Mouse (Mus musculus) kidney, adult 9 months (tissue): ENCODE results near the gene Pigh.

ENCODE experiments used
- DNase-seq: peaks from one replicate; pipeline ENCODE4 v3.0.0; 2022

The Pigh gene

GRCm38 (mm10) chr12:79064451-79064850, 25.0 kb downstream of the Pigh start:
- DNase-seq, result no peak

DNA sequence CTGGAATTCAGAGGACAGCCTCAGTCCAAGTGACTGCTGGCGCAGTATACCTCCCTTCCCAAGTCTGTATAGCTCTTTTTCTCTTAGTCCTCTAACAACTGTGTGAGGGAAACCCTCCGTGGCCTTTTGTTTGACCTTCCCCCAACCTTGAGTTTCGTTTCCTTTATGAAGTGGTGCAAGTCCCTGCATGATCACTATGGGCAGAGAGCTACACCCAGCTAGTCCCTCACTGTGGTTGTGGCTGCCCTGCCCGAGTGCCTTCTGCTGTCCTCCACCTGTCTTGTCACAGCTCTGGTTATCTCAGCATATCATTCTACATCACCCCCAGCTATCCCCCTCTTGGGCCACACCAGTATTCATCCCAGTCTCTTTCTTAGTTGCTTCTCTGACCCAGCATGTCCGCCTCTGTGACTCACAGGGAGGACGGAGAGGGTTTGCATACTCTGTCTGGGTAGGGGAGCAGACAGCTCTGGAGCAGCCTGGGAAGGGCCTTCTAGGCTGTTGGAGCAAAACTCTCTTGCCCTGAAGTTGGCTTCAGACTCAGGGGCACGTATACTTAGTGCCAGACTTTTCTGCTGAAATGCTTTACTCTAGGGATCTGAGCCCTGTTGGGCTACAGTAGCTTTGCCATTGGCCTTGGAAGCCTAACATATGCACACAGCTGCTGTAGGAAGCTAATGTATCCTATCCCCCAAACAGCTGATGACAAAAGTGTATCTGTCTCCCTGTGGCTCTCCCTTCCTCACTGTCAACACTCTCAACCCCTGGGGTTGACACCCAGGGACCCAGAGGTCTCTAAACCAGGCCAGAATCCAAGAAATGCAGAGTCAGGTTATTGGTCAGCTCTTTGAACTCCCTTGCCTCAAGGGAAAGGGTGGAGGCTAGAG, 28.4 kb downstream of the Pigh start:
- DNase-seq, result no peak

DNA sequence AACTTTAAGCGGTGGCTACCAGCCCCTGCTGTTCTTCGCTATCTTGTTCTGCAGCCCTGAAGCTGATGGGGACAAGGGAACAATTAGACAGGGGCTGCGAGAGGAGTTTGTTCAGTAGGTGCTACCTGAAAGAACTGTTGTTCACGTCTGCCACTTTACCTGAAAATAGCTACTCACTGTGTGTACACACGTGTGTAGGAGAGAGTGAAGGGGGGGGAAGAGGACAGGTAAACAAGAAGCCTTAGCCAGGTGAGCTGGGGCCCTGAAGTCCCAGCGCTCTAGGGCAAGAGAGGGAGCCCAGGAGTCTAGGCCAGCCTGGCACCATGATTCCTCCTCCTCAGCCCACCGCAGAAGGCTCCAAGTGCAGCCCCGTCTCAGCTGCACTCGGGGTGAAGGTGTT, 29.3 kb downstream of the Pigh start:
- DNase-seq, result no peak

DNA sequence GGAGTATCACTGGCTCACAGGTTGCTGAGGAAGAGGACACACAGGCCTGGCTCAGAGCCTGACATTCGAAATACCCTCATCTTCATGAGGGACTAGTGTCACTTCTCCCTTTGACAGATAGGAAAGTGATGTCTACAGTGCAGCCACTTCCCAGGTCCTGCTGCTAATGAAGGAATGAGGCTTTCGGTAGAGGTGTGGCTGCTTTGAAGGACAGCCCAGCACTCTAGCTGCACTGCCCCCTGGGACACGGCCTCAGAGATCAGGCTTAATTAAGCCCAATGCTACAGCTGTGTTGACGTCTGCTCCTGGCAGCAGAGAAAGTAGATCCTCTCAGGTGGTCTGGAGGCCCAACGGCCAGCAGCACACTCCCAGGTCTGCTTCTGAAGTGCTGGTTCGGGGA, 29.9 kb downstream of the Pigh start:
- DNase-seq, result no peak

- DNase-seq, result no peak
These were observed 34.2 kb downstream of the Pigh start for GRCm38 (mm10) chr12:79055276-79055675.

DNA sequence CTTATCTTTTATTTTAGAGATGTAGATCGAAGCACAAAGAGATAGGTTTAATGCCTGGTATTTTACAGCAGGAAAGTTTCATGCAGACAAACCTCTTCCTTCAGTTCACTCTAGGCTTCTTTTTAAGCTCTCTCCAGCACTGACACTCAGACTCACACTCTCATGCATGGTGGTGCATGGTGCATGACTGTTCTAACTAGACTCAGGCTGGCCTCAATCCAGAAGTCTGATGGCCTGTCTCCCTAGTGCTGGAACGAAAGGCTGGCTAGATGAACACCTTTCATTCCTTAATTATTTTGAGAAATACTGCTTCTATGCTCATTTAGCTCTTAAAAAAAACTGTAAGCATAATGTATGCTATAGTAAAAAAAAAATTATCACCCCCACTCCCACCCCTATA, 37.4 kb downstream of the Pigh start:
- peak; percentile 57 for DNase-seq

GRCm38 (mm10) chr12:79050545-79051212, 38.8 kb downstream of the Pigh start:
- DNase-seq, result no peak

DNA sequence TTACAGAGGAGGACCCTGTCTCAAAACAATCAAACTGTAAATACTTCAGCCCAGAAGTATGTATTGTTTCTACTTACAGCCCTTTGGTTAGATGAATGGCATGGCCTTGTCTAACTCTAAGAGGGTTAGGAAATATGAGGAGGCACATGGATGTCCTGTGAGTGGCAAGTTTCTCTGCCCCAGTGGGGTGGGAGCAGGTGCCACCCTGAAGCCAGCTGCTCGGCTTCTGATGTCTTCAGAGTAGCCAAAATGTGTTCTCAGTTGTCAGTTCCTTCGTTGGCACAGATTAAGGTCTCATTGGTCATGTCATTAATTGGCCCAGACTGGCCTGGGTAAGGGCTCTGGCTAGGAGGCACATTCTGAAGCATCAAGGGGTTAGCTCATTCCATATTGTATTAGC, 39.6 kb downstream of the Pigh start:
- no peak for DNase-seq

- DNase-seq, result no peak
These were observed 40.6 kb downstream of the Pigh start for GRCm38 (mm10) chr12:79048898-79049297.

DNA sequence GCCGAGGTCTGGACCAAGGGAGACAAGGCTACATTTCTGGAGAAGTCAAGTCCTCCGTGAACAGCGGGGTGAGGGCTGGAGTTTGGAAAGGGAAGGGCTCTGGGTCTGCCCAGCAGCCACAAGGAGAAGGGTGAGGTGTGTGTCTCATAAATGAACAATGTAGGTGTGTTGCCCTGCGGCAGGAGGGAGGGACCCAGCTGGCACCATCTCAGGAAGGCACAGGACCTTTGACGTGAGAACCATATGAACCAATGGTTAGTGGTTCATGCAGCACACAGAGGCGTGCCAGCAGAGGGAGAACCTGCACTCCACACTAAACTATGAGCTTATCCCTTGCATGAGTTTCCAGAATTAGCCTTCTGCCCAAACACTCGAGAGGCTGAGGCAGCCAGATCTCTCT, 42.2 kb downstream of the Pigh start:
- no peak for DNase-seq

- DNase-seq, result no peak
These were observed 43.3 kb downstream of the Pigh start for GRCm38 (mm10) chr12:79046171-79046570.

- DNase-seq, result no peak
These were observed 44.8 kb downstream of the Pigh start for GRCm38 (mm10) chr12:79044668-79045067.

GRCm38 (mm10) chr12:79041436-79041835, 48.0 kb downstream of the Pigh start:
- no peak for DNase-seq

- no peak for DNase-seq
These were observed 49.1 kb downstream of the Pigh start for GRCm38 (mm10) chr12:79040201-79040827.

DNA sequence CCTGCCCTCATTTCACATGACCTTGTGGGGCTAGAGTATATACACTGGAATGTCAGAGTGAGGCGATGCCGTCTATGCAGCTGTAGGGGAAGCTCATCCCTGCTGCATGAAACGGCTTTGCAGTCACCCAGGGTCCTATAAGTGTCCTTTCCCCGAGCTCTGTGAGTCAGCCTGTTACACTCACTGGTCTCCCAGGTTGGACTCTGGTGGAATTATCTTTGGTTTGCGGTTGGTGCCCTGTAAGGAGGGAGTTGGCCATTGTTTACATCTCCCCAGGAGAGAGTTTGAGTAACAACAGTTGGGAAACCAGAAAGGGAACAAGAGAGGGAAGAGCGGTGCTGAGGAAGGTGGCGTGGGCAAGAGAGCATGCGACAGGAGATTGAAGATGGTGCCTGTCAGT, 49.7 kb downstream of the Pigh start:
- no peak for DNase-seq

DNA sequence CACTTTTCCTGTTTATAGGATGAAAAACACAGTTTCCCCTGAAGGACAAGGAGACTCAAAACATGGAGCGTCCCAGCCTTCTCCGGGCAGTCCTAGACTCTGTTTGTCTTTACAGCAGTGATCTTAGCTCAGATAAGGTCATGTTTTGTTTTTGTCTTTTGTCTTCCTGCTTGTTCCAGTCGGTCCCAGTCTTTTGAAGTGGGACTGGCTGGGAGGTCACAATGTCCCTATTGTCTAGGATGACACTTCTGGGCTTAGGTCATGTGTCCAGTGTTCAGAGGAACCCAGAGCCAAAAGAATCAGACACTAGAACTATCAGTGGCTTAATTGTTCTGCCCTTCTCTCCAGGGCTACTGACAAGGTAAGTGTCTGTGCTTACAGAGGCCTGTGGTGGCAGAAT, 54.1 kb downstream of the Pigh start:
- no peak for DNase-seq

- no peak for DNase-seq
These were observed 55.1 kb downstream of the Pigh start for GRCm38 (mm10) chr12:79034331-79034730.
